Mouse (Mus musculus) CH12.LX (cell line): Measurements from ENCODE around the gene Tmem184a. TPM values are rescaled to one million over a fixed set of nuclear protein-coding genes. Genes with fewer than 3 reads are reported as not detected.

Experiments
- DNase-seq: peaks from one replicate; pipeline ENCODE4 v3.0.0-alpha.2; 2013; ENCODE audit errors: extremely low read depth
- H3K27ac ChIP-seq: 2 replicates; pipeline ENCODE4 v1.5.1; 2012; ENCODE audit warnings: low read depth, mild to moderate bottlenecking, control low read depth, moderate library complexity; ENCODE audit not compliant: insufficient read depth
- H3K27me3 ChIP-seq: replicated peaks from 2 replicates; pipeline ENCODE3; 2012; ENCODE audit warnings: inconsistent platforms
- H3K36me3 ChIP-seq, 2 experiments: replicated peaks in 1 of 2; 2 replicates each; pipeline versions ENCODE3 to v1.6.1; 2012; ENCODE audit warnings: inconsistent platforms in 1 of 2, low read length in 1 of 2, mild to moderate bottlenecking in 1 of 2, mixed read lengths in 1 of 2, moderate library complexity in 1 of 2; ENCODE audit not compliant: control insufficient read depth in 1 of 2, insufficient read depth in 1 of 2
- H3K4me1 ChIP-seq, 2 experiments: 2 replicates each; pipeline ENCODE4 v1.6.1; 2012; ENCODE audit warnings: inconsistent platforms in 1 of 2, moderate library complexity in 1 of 2; ENCODE audit not compliant: insufficient read depth in 2 of 2, control insufficient read depth in 1 of 2
- H3K4me2 ChIP-seq: 2 replicates; pipeline ENCODE4 v1.6.1; 2012; ENCODE audit warnings: low read depth, mild to moderate bottlenecking, control low read depth; ENCODE audit not compliant: poor library complexity, insufficient read depth, severe bottlenecking
- H3K4me3 ChIP-seq, 3 experiments: fragments of 150-350 bp in 1 of 3; sonication (generic) in 1 of 3; replicated peaks in 1 of 3; 2 replicates each; pipeline versions ENCODE3 to v1.5.1; 2011 to 2012; ENCODE audit warnings: low read depth in 2 of 3, low read length in 2 of 3, mild to moderate bottlenecking in 2 of 3, moderate library complexity in 2 of 3, control low read depth in 1 of 3, improper control_type of control experiment in 1 of 3, inconsistent platforms in 1 of 3, mixed read lengths in 1 of 3; ENCODE audit not compliant: poor library complexity in 1 of 3
- H3K79me2 ChIP-seq: replicated peaks from 2 replicates; pipeline ENCODE4 v1.6.1; 2012; ENCODE audit warnings: mild to moderate bottlenecking, moderate library complexity; ENCODE audit not compliant: control insufficient read depth, poor library complexity, insufficient read depth, severe bottlenecking; ENCODE audit errors: extremely low read depth
- H3K9ac ChIP-seq: 2 replicates; pipeline ENCODE4 v1.6.1; 2012; ENCODE audit warnings: low read depth, mild to moderate bottlenecking, control low read depth, moderate library complexity; ENCODE audit not compliant: insufficient read depth
- H3K9me3 ChIP-seq: replicated peaks from 2 replicates; pipeline ENCODE3; 2012; ENCODE audit warnings: low read length, inconsistent platforms, mixed read lengths
- ELF1 ChIP-seq: IDR thresholded peaks from 2 replicates; pipeline ENCODE4 v1.6.1; 2014; ENCODE audit warnings: low read depth, mild to moderate bottlenecking, inconsistent platforms, low read length, improper control_type of control experiment
- ETS1 ChIP-seq: conservative IDR thresholded peaks from 2 replicates; pipeline ENCODE4 v1.6.1; 2012; ENCODE audit warnings: low read depth, mild to moderate bottlenecking, inconsistent platforms, low read length, improper control_type of control experiment, moderate library complexity
- HCFC1 ChIP-seq: IDR thresholded peaks from 2 replicates; pipeline ENCODE4 v1.6.1; 2012; ENCODE audit warnings: low read depth, mild to moderate bottlenecking, inconsistent platforms, low read length, improper control_type of control experiment
- KAT2A ChIP-seq: IDR thresholded peaks from 2 replicates; pipeline ENCODE4 v1.6.1; 2012; ENCODE audit warnings: low read length, improper control_type of control experiment, inconsistent platforms; ENCODE audit not compliant: insufficient replicate concordance
- MAFK ChIP-seq: IDR thresholded peaks from 2 replicates; pipeline ENCODE4 v1.6.1; 2011; ENCODE audit warnings: low read length, improper control_type of control experiment; ENCODE audit not compliant: insufficient replicate concordance
- MAX ChIP-seq: IDR thresholded peaks from 2 replicates; pipeline ENCODE4 v1.6.1; 2011; ENCODE audit warnings: low read length, improper control_type of control experiment
- MAZ ChIP-seq: IDR thresholded peaks from 2 replicates; pipeline ENCODE4 v1.6.1; 2012; ENCODE audit warnings: low read depth, mild to moderate bottlenecking, inconsistent platforms, low read length, improper control_type of control experiment, moderate library complexity
- NRF1 ChIP-seq: IDR thresholded peaks from 2 replicates; pipeline ENCODE4 v1.6.1; 2014; ENCODE audit warnings: low read depth, mild to moderate bottlenecking, inconsistent platforms, low read length, improper control_type of control experiment, moderate library complexity
- PAX5 ChIP-seq: IDR thresholded peaks from 2 replicates; pipeline ENCODE4 v1.6.1; 2012; ENCODE audit warnings: low read length, inconsistent platforms, mixed read lengths
- RAD21 ChIP-seq: IDR thresholded peaks from 2 replicates; pipeline ENCODE4 v1.6.1; 2011; ENCODE audit warnings: low read depth, mild to moderate bottlenecking, low read length, improper control_type of control experiment, moderate library complexity
- RCOR1 ChIP-seq: conservative IDR thresholded peaks from 2 replicates; pipeline ENCODE4 v1.6.1; 2012; ENCODE audit warnings: low read depth, mild to moderate bottlenecking, inconsistent platforms, low read length, improper control_type of control experiment
- SMC3 ChIP-seq: IDR thresholded peaks from 2 replicates; pipeline ENCODE4 v1.6.1; 2011; ENCODE audit warnings: low read depth, low read length, improper control_type of control experiment
- TCF12 ChIP-seq: IDR thresholded peaks from 2 replicates; pipeline ENCODE4 v1.6.1; 2014; ENCODE audit warnings: low read depth, mild to moderate bottlenecking, inconsistent platforms, low read length, improper control_type of control experiment
- UBTF ChIP-seq: IDR thresholded peaks from 2 replicates; pipeline ENCODE4 v1.6.1; 2012; ENCODE audit warnings: low read depth, mild to moderate bottlenecking, inconsistent platforms, low read length, improper control_type of control experiment, moderate library complexity
- USF1 ChIP-seq: IDR thresholded peaks from 2 replicates; pipeline ENCODE4 v1.6.1; 2014; ENCODE audit warnings: low read depth, mild to moderate bottlenecking, inconsistent platforms, low read length, improper control_type of control experiment
- USF2 ChIP-seq: conservative IDR thresholded peaks from 2 replicates; pipeline ENCODE4 v1.6.1; 2011; ENCODE audit warnings: low read depth, low read length, improper control_type of control experiment
- ZC3H11A ChIP-seq: IDR thresholded peaks from 2 replicates; pipeline ENCODE4 v1.6.1; 2012; ENCODE audit warnings: low read depth, mild to moderate bottlenecking, inconsistent platforms, low read length, improper control_type of control experiment
- dilution Hi-C: fragments of 300-500 bp; cut with MboI; formaldehyde crosslinking; loops from 2 replicates; pipeline ENCODE4 v1.14.3; 2020; ENCODE audit warnings: low sequenced_read_pairs; ENCODE audit not compliant: extremely low pct_unique_long_range_greater_than_20kb, extremely low pct_ligation_motif_present
- in situ Hi-C: fragments of 300-500 bp; cut with MboI; formaldehyde crosslinking; loops from 3 replicates; pipeline ENCODE4 v1.14.3; 2019; ENCODE audit warnings: low sequenced_read_pairs, low pct_ligation_motif_present, low pct_unique_long_range_greater_than_20kb, mixed read lengths
- polyA plus RNA-seq: library from polyadenylated mRNA; unstranded; fragments of >175 nt; gene quantifications from 2 replicates; pipeline ENCODE4 v1.2.1, GENCODE M21; 2012; ENCODE audit warnings: low read depth; ENCODE audit not compliant: insufficient read length
- total RNA-seq, 2 experiments: library from RNA; depleted of rRNA; stranded (reverse); fragments of 300-350 nt in 1 of 2; fragments of >200 nt in 1 of 2; gene quantifications; 2 replicates each; pipeline ENCODE4 v1.2.3; 2012 to 2014

Gene Tmem184a
- total and polyA plus RNA-seq, 3 experiments = 0.16 to 0.20 TPM; not detected in 1

DNA sequence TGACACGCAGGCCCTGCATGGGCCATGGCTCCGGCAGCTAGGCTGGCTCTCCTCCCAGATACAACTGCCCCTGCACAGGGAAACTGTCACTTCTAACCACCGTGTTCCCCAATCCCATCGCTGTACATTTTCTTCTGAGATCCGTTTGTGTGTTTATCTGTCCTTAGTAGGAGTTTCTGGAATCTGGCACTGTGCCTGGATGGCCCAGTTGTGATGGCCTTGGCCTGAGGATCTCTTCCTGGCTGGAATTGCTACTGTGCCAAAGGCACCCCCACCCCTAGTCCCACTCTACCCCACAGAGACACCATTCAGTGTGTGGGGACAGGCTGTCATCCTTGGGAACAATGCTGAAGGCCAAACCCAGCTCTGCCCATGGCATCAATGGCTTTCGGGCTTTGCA, 3.8 kb downstream of the Tmem184a start:
- Histone ChIP-seq H3K27me3 (peaks cover 10% of the 10 kb centered on the region), H3K4me2 (no peak overlapping the region), H3K36me3 (peaks cover 0 to 19% of the 10 kb centered on the region in 2 experiments), H3K9ac (no peak overlapping the region), H3K9me3 (no peaks in the 10 kb centered on the region), H3K4me1 (peaks cover 16 to 24% of the 10 kb centered on the region in 2 experiments), H3K79me2 (no peaks in the 10 kb centered on the region), H3K27ac (no peak overlapping the region), H3K4me3 (no peak overlapping the region)
- in situ Hi-C loops = no loop called here
- TF ChIP-seq NRF1 = no peak
- TF ChIP-seq MAFK = no peak
- TF ChIP-seq ELF1 = no peak
- TF ChIP-seq USF1 = no peak
- TF ChIP-seq MAZ = no peak
- DNase-seq = no peak
- dilution Hi-C loops = no loop called here

DNA sequence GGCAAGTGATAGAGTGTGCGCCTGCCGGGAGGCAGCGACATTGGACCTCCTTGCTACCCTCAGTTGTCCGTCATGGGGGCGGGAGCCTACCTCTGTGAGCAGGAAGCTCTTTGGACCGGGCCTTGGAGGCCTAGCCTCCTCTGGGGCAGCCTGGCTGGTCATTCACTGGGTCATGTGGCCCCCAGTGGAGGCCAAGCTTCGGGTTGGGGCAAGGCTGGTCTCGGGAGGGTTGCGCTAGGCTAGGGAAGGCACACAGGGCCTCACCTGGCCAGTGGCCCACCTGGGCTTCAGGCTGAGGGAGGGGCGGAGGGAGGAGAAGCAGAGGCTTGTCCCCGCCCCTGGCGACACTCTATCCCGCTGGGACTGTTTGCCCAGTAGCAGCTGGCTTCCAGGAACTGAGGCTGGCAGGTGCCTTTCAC, 5.7 kb downstream of the Tmem184a start:
- Histone ChIP-seq H3K4me2 (no peak overlapping the region), H3K27ac (no peak overlapping the region), H3K4me3 (no peak overlapping the region), H3K9me3 (peaks cover 3% of the 10 kb centered on the region), H3K9ac (no peak overlapping the region), H3K4me1 (peaks cover 16 to 24% of the 10 kb centered on the region in 2 experiments), H3K36me3 (peaks cover 0 to 1% of the 10 kb centered on the region in 2 experiments), H3K79me2 (no peaks in the 10 kb centered on the region), H3K27me3 (peaks cover 13% of the 10 kb centered on the region)
- dilution Hi-C loops (no loop called here), in situ Hi-C loops (no loop called here)
- TF ChIP-seq UBTF (no peak), USF2 (no peak), MAX (no peak), SMC3 (no peak), TCF12 (no peak), ZC3H11A (no peak), KAT2A (no peak)
- DNase-seq = no peak

DNA sequence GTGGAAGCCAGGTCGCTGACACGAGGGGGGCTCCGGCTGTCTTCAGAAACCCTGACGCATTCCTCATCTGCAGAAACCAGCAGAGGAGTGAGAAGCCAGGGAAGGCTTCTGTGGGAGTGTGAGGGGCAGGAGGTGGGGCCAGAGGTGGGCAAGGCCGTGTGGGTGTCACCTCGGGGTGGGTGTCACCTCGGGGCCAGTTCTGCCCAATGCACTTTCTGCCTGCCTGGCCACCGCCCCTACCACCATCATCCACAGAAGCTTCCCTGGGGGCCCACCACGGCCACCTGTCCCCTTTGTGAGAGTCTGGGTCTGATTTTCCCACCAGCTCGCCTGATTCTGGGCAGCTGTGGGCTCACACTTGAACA, 6.6 kb downstream of the Tmem184a start:
- peaks cover 3% of the 10 kb centered on the region for H3K9me3 ChIP-seq
- peaks cover 13% of the 10 kb centered on the region for H3K27me3 ChIP-seq
- in situ Hi-C loops = no loop called here
- TF ChIP-seq RCOR1 (no peak), RAD21 (no peak), HCFC1 (no peak), SMC3 (no peak), PAX5 (no peak), KAT2A (no peak), ETS1 (no peak), ZC3H11A (no peak)
- no peak overlapping the region for H3K4me3 ChIP-seq
- DNase-seq = no peak
- H3K27ac ChIP-seq = no peak overlapping the region
- H3K4me2 ChIP-seq = no peak overlapping the region
- no peak overlapping the region for H3K9ac ChIP-seq
- no peaks in the 10 kb centered on the region for H3K36me3 ChIP-seq
- dilution Hi-C loops = no loop called here
- peaks cover 16 to 24% of the 10 kb centered on the region in 2 experiments for H3K4me1 ChIP-seq
- no peaks in the 10 kb centered on the region for H3K79me2 ChIP-seq
